Mouse (Mus musculus) kidney, adult 2 months (tissue): ENCODE results near the gene Dhcr24. TPM values are rescaled to one million over a fixed set of nuclear protein-coding genes. Genes with fewer than 3 reads are reported as not detected.
A peak's percentile ranks its signal among the peaks of the same experiment; 100 is the strongest.

ENCODE experiments used
- DNase-seq: peaks from one replicate; pipeline ENCODE4 v3.0.0; 2021
- H3K27ac ChIP-seq: fragments of 200-500 bp; 2 replicates; pipeline ENCODE4 v1.5.1; 2012; ENCODE audit warnings: low read depth, low read length, control low read depth, inconsistent platforms; ENCODE audit not compliant: insufficient read depth
- H3K27me3 ChIP-seq: fragments of 200-500 bp; replicated peaks from 2 replicates; pipeline ENCODE4 v1.6.1; 2012; ENCODE audit warnings: mild to moderate bottlenecking, moderate library complexity, low read length, inconsistent platforms; ENCODE audit not compliant: control insufficient read depth, insufficient read depth
- H3K36me3 ChIP-seq: fragments of 200-500 bp; 2 replicates; pipeline ENCODE4 v1.6.1; 2012; ENCODE audit warnings: mild to moderate bottlenecking, moderate library complexity, low read length, inconsistent platforms; ENCODE audit not compliant: control insufficient read depth, insufficient read depth
- H3K4me1 ChIP-seq: fragments of 200-500 bp; 2 replicates; pipeline ENCODE4 v1.6.1; 2011; ENCODE audit warnings: low read length; ENCODE audit not compliant: control insufficient read depth, insufficient read depth
- H3K4me3 ChIP-seq: fragments of 200-500 bp; 2 replicates; pipeline ENCODE4 v1.5.1; 2011; ENCODE audit warnings: mild to moderate bottlenecking, low read depth, low read length, control low read depth; ENCODE audit not compliant: insufficient read depth
- CTCF ChIP-seq: fragments of 200-500 bp; conservative IDR thresholded peaks from 2 replicates; pipeline ENCODE4 v1.5.1; 2011; ENCODE audit warnings: low read depth, mild to moderate bottlenecking, control low read depth, low read length, moderate library complexity, mixed read lengths; ENCODE audit not compliant: insufficient read depth, insufficient read length
- POLR2A ChIP-seq: fragments of 200-500 bp; IDR thresholded peaks from one replicate; pipeline ENCODE4 v1.6.1; 2011; ENCODE audit warnings: low read depth, low read length, control low read depth
- WGBS: fragments of 180-500 bp; shearing (Covaris S2); methylation state at CpG from one replicate; pipeline ENCODE4 v1.1.7; 2018; 5-methylcytosine and 5-hydroxymethylcytosine counted together
- polyA plus RNA-seq: library from polyadenylated mRNA; depleted of rRNA; stranded (reverse); fragments of >200 nt; gene quantifications from 2 replicates; pipeline ENCODE4 v1.2.3, GENCODE M21; 2012

The Dhcr24 gene
- polyA plus RNA-seq, 1 experiment: 242 TPM

GRCm38 (mm10) chr4:106590142-106590541 lies 29.3 kb downstream of the Dhcr24 start:
- DNase-seq: peak; percentile 57
- peaks cover 5% of the 10 kb centered on the region; the same call in 1 of the 2 replicates for H3K4me1 ChIP-seq

DNA sequence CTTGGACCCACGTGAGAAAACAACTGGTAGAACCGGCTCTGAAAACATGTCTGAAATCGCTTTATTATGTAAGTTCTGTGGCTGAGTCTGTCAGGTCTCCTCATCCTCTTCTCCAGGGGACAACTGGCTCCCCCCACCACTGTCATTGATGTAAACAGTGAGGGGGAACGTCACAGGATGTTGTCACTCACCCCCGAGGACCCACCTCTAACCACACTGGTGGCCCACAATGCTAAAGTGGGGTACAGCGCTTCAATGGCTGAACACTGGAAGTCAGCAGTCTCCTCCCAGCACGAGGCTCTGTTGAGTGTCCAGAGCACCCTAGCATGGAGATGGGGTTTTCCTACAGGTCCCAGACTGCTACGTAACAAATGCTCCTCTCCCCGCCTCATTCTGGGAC lies 30.0 kb downstream of the Dhcr24 start:
- H3K27me3 ChIP-seq: no peaks in the 10 kb centered on the region
- no peak overlapping the region for H3K4me3 ChIP-seq
- peaks cover 5% of the 10 kb centered on the region; the same call in 1 of the 2 replicates for H3K4me1 ChIP-seq
- peaks cover 2% of the 10 kb centered on the region; the same call in 1 of the 2 replicates for H3K36me3 ChIP-seq
- TF ChIP-seq POLR2A: no peak
- no peak for TF ChIP-seq CTCF
- H3K27ac ChIP-seq: no peak overlapping the region
- WGBS: 88% methylated on average over 9 of the region's 9 CpGs
- DNase-seq: no peak

More at GRCm38 (mm10) chr4:106590142-106590541, 29.3 kb downstream of the Dhcr24 start:
- Histone ChIP-seq H3K27ac (no peak overlapping the region), H3K4me3 (no peak overlapping the region), H3K36me3 (peaks cover 2% of the 10 kb centered on the region; the same call in 1 of the 2 replicates), H3K27me3 (no peaks in the 10 kb centered on the region)
- TF ChIP-seq CTCF (no peak), POLR2A (no peak)
- WGBS: 32% methylated on average over 9 of the region's 9 CpGs

DNA sequence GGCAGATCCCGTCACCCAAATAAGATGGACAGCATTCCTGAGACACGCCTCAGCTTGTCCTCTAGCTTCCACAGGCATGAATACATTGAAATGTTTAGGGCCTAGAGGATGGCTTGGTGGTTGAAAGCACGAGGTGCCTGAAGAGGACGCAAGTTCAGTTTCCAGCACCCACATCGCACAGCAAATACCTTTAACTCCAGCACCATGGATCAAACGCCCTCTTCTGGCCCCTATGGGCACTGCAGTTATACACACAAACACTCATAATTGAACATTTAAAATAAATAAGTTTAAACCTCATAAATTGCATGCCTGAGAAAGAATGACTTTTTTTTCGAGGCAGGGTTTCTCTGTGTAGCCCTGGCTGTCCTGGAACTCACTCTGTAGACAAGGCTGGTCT lies 32.8 kb downstream of the Dhcr24 start:
- TF ChIP-seq CTCF (peak; percentile 42), POLR2A (no peak)
- Histone ChIP-seq H3K27me3 (no peaks in the 10 kb centered on the region), H3K27ac (no peak overlapping the region), H3K4me3 (no peak overlapping the region), H3K36me3 (no peaks in the 10 kb centered on the region), H3K4me1 (peaks cover 5% of the 10 kb centered on the region; the same call in 1 of the 2 replicates)
- WGBS: 66% methylated on average over 7 of the region's 7 CpGs
- no peak for DNase-seq

GRCm38 (mm10) chr4:106596200-106596599 lies 35.4 kb downstream of the Dhcr24 start:
- H3K27ac ChIP-seq: no peak overlapping the region
- no peaks in the 10 kb centered on the region for H3K36me3 ChIP-seq
- H3K4me3 ChIP-seq: no peak overlapping the region
- H3K27me3 ChIP-seq: no peaks in the 10 kb centered on the region
- no peak for TF ChIP-seq POLR2A
- peak; percentile 52 for TF ChIP-seq CTCF
- H3K4me1 ChIP-seq: peaks cover 3% of the 10 kb centered on the region; the same call in 1 of the 2 replicates
- no peak for DNase-seq
- WGBS: 73% methylated on average over 3 of the region's 3 CpGs

DNA sequence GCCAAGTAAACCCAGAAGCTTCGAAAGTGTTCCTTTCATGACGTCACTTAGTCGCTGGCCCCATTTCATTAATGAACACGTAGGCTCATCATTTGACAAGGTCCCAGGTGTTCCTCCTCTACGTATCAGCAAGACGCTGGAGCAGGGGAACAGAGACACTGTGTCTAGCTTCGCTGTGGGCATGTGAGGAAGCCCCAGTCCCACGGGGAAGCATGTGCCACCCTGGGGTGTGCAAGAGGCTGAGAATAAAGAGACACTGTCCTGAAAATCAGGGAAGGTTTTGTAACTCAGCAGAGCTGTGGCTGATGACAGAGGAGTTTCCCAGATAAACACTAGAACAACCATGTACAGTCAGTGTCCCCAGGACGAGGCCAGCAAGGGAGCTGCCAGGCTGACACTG lies 36.2 kb downstream of the Dhcr24 start:
- Histone ChIP-seq H3K4me3 (no peak overlapping the region), H3K4me1 (peaks cover 3% of the 10 kb centered on the region; the same call in 1 of the 2 replicates), H3K36me3 (no peaks in the 10 kb centered on the region), H3K27ac (no peak overlapping the region), H3K27me3 (no peaks in the 10 kb centered on the region)
- 86% methylated on average over 9 of the region's 9 CpGs for WGBS
- TF ChIP-seq POLR2A (no peak), CTCF (no peak)
- no peak for DNase-seq

- H3K27me3 ChIP-seq: no peaks in the 10 kb centered on the region
- no peak overlapping the region for H3K27ac ChIP-seq
- no peaks in the 10 kb centered on the region for H3K36me3 ChIP-seq
- H3K4me1 ChIP-seq: peaks cover 3% of the 10 kb centered on the region; the same call in 1 of the 2 replicates
- TF ChIP-seq CTCF (no peak), POLR2A (no peak)
- 87% methylated on average over 4 of the region's 4 CpGs for WGBS
- DNase-seq: no peak
- no peak overlapping the region for H3K4me3 ChIP-seq
Observed at GRCm38 (mm10) chr4:106597741-106598140, 36.9 kb downstream of the Dhcr24 start.

GRCm38 (mm10) chr4:106599415-106599814 lies 38.6 kb downstream of the Dhcr24 start:
- Histone ChIP-seq H3K36me3 (no peaks in the 10 kb centered on the region), H3K4me3 (no peak overlapping the region), H3K4me1 (peaks cover 3% of the 10 kb centered on the region; the same call in 1 of the 2 replicates), H3K27me3 (no peaks in the 10 kb centered on the region), H3K27ac (no peak overlapping the region; the same call in 1 of the 2 replicates)
- no peak for DNase-seq
- WGBS: 65% methylated on average over 1 of the region's 1 CpGs
- TF ChIP-seq CTCF: 0 out of 2 replicates have a peak, but pooled peaks have one; percentile 11
- TF ChIP-seq POLR2A: no peak

- DNase-seq: peak; percentile 90
- peak overlapping the region; percentile 85 for H3K27ac ChIP-seq
- no peak overlapping the region for H3K4me3 ChIP-seq
- TF ChIP-seq POLR2A (no peak), CTCF (no peak)
- 33% methylated on average over 4 of the region's 4 CpGs for WGBS
- H3K4me1 ChIP-seq: peaks cover 3% of the 10 kb centered on the region; the same call in 1 of the 2 replicates
- H3K27me3 ChIP-seq: no peaks in the 10 kb centered on the region
- no peaks in the 10 kb centered on the region for H3K36me3 ChIP-seq
Observed at GRCm38 (mm10) chr4:106600770-106601169, 39.9 kb downstream of the Dhcr24 start.
